Mouse (Mus musculus): ENCODE data around the gene Zfp983. TPM values are rescaled to one million over a fixed set of nuclear protein-coding genes. Genes with fewer than 3 reads are reported as not detected.
"Not testable (repeated sequence)": the region's sequence is repeated elsewhere in the genome, so short reads cannot be mapped to it uniquely, and the experiment has no call there.

Gene Zfp983
- 1 to 10 TPM; 2.1 to 2.8 TPM for total RNA-seq (2021)

GRCm38 (mm10) chr17:21650364-21650907 lies at the start of gene Zfp983:
TSS of gene Zfp983 (plus strand) at chr17:21650624.
- intact Hi-C loops (cut with DNase I): not testable (repeated sequence)
- peak; percentile 74 for DNase-seq (ENCODE audit: low spot score)

- DNase-seq (ENCODE audit: low spot score): no peak
- intact Hi-C loops (cut with DNase I): no loop called here
These were observed 34.1 kb upstream of the Zfp983 start for GRCm38 (mm10) chr17:21616356-21616755.

- DNase-seq (ENCODE audit: low spot score): no peak
- intact Hi-C loops (cut with DNase I): no loop called here
These were observed 33.1 kb upstream of the Zfp983 start for GRCm38 (mm10) chr17:21617352-21617751.

- no peak for DNase-seq (ENCODE audit: low spot score)
- intact Hi-C loops (cut with DNase I): no loop called here
These were observed 26.8 kb upstream of the Zfp983 start for GRCm38 (mm10) chr17:21623647-21624046.

- intact Hi-C loops (cut with DNase I); DNase-seq (ENCODE audit: low spot score): not testable (repeated sequence)
These were observed 14.7 kb upstream of the Zfp983 start for GRCm38 (mm10) chr17:21635758-21636157.

GRCm38 (mm10) chr17:21648791-21649190 lies 1.6 kb upstream of the Zfp983 start:
- intact Hi-C loops (cut with DNase I): loop anchor here (1.0 kb wide), 1 partner anchor 29 kb away; no protein-coding TSS in a partner anchor
- DNase-seq (ENCODE audit: low spot score): no peak

GRCm38 (mm10) chr17:21649936-21650335 lies 488 bp upstream of the Zfp983 start:
- intact Hi-C loops (cut with DNase I): no loop called here
- DNase-seq (ENCODE audit: low spot score): no peak

- DNase-seq (ENCODE audit: low spot score): not testable (repeated sequence)
- intact Hi-C loops (cut with DNase I): loop anchor here (2.0 kb wide), 1 partner anchor 28 kb away; the partner anchor contains the start of gene Zfp760
These were observed 28.4 kb downstream of the Zfp983 start for GRCm38 (mm10) chr17:21678826-21679225.

GRCm38 (mm10) chr17:21679273-21680018 lies 29.0 kb downstream of the Zfp983 start:
- intact Hi-C loops (cut with DNase I): loop anchor here (2.0 kb wide), 1 partner anchor 27 kb away; the partner anchor contains the start of gene Zfp760
- peak; percentile 81 for DNase-seq (ENCODE audit: low spot score)

GRCm38 (mm10) chr17:21680019-21680376 lies 29.6 kb downstream of the Zfp983 start:
- DNase-seq (ENCODE audit: low spot score); intact Hi-C loops (cut with DNase I): not testable (repeated sequence)

- intact Hi-C loops (cut with DNase I): no loop called here
- no peak for DNase-seq (ENCODE audit: low spot score)
These were observed 41.1 kb downstream of the Zfp983 start, which contains the start of gene Gm10226 for GRCm38 (mm10) chr17:21691560-21691959. TSS of gene Gm10226 (plus strand) at chr17:21691860.

GRCm38 (mm10) chr17:21693342-21693741 lies 42.9 kb downstream of the Zfp983 start:
- intact Hi-C loops (cut with DNase I): no loop called here
- DNase-seq (ENCODE audit: low spot score): no peak

GRCm38 (mm10) chr17:21696073-21696472 lies 45.6 kb downstream of the Zfp983 start:
- intact Hi-C loops (cut with DNase I): no loop called here
- DNase-seq (ENCODE audit: low spot score): no peak

GRCm38 (mm10) chr17:21702281-21703240 lies 52.1 kb downstream of the Zfp983 start:
- DNase-seq (ENCODE audit: low spot score): no peak
- intact Hi-C loops (cut with DNase I): no loop called here

GRCm38 (mm10) chr17:21703414-21703813 lies 53.0 kb downstream of the Zfp983 start:
- intact Hi-C loops (cut with DNase I): no loop called here
- no peak for DNase-seq (ENCODE audit: low spot score)

GRCm38 (mm10) chr17:21707343-21707996 lies 57.0 kb downstream of the Zfp983 start, which contains the start of gene Zfp760:
TSS of gene Zfp760 (plus strand) at chr17:21707741.
- DNase-seq (ENCODE audit: low spot score): peak; percentile 82
- intact Hi-C loops (cut with DNase I): loop anchor here (2.0 kb wide), 1 partner anchor 29 kb away; no protein-coding TSS in a partner anchor

GRCm38 (mm10) chr17:21708401-21708800 lies 58.0 kb downstream of the Zfp983 start:
- intact Hi-C loops (cut with DNase I): no loop called here
- DNase-seq (ENCODE audit: low spot score): no peak

Data from heart, postnatal 25 days (tissue).